Mouse (Mus musculus) spleen, adult 2 months (tissue): ENCODE data around the gene Crb2.

Experiments
- CTCF ChIP-seq: fragments of 200-500 bp; IDR thresholded peaks from 2 replicates; pipeline ENCODE4 v1.5.1; 2011; ENCODE audit warnings: mild to moderate bottlenecking, inconsistent platforms; ENCODE audit not compliant: insufficient read depth, insufficient read length, insufficient replicate concordance; ENCODE audit errors: extremely low read depth
- POLR2A ChIP-seq: fragments of 200-500 bp; IDR thresholded peaks from 2 replicates; pipeline ENCODE4 v1.6.1; 2011; ENCODE audit warnings: low read depth, low read length, inconsistent platforms

GRCm38 (mm10) chr2:37749323-37749722 lies 26.7 kb upstream of the Crb2 start:
- TF ChIP-seq CTCF (no peak), POLR2A (no peak)
